Mouse (Mus musculus) liver, embryonic 14.5 days (tissue): ENCODE data around the gene Hbb-bs.

ENCODE experiments used
- CTCF ChIP-seq: IDR thresholded peaks from 2 replicates; pipeline ENCODE4 v1.5.1; 2016; ENCODE audit warnings: antibody characterized with exemption, low read depth, control low read depth
- EP300 ChIP-seq: IDR thresholded peaks from 2 replicates; pipeline ENCODE4 v1.6.1; 2016; ENCODE audit warnings: antibody characterized with exemption, low read depth

DNA sequence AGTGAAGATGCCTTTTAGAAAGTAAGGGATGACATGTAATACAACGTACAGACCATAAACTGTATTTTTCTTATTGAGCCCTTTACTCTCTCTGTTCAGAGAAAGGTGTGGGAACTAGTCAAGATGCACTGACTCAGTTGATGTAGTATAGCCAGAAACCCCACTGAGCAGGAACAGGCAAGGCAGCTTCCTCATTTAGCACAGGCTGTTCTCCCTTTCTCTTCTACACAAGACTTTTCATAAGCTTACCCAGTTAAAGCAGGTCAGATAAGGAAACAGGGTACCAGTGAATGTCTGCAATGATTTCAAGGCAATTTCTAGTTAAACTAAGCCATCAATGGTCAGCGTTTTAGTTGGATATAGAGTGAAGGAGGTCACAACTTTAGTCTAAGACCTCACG lies 33.6 kb upstream of the Hbb-bs start:
- no peak for TF ChIP-seq CTCF
- no peak for TF ChIP-seq EP300
